Mouse (Mus musculus): ENCODE measurements around the gene Ctsf.
"Not testable (repeated sequence)": the region's sequence is repeated elsewhere in the genome, so short reads cannot be mapped to it uniquely, and the experiment has no call there.

Ctsf gene

GRCm38 (mm10) chr19:4854552-4855469 is at the start of gene Ctsf:
TSS of gene Ctsf (plus strand) at chr19:4855130.
- DNase-seq: peak in 1 of 2 experiments; percentile 20

- no peak for DNase-seq
Measured at GRCm38 (mm10) chr19:4810309-4810708, 44.6 kb upstream of the Ctsf start.

GRCm38 (mm10) chr19:4810746-4811062 is 44.2 kb upstream of the Ctsf start:
- no peak for DNase-seq

GRCm38 (mm10) chr19:4811063-4811908 is 43.6 kb upstream of the Ctsf start, which contains the start of the genes Gm21992 and Rbm14:
TSS of gene Gm21992 (minus strand) at chr19:4811612.
TSS of gene Rbm14 (minus strand) at chr19:4811634.
- DNase-seq: peak; percentile 98

- DNase-seq: no peak
Measured at GRCm38 (mm10) chr19:4811909-4812242, 43.1 kb upstream of the Ctsf start.

- not testable (repeated sequence) for DNase-seq
Measured at GRCm38 (mm10) chr19:4812334-4812949, 42.5 kb upstream of the Ctsf start.

GRCm38 (mm10) chr19:4813015-4813414 is 41.9 kb upstream of the Ctsf start:
- DNase-seq: no peak

GRCm38 (mm10) chr19:4817182-4817835 is 37.6 kb upstream of the Ctsf start:
- no peak for DNase-seq

- no peak for DNase-seq
Measured at GRCm38 (mm10) chr19:4820678-4821303, 34.1 kb upstream of the Ctsf start.

GRCm38 (mm10) chr19:4828444-4829114 is 26.4 kb upstream of the Ctsf start:
- DNase-seq: no peak

- DNase-seq: no peak
Measured at GRCm38 (mm10) chr19:4829156-4829555, 25.8 kb upstream of the Ctsf start.

- DNase-seq: no peak
Measured at GRCm38 (mm10) chr19:4833977-4834376, 21.0 kb upstream of the Ctsf start.

- no peak for DNase-seq
Measured at GRCm38 (mm10) chr19:4836096-4836495, 18.8 kb upstream of the Ctsf start.

GRCm38 (mm10) chr19:4837049-4837448 is 17.9 kb upstream of the Ctsf start:
- DNase-seq: no peak

GRCm38 (mm10) chr19:4838526-4839140 is 16.3 kb upstream of the Ctsf start:
- DNase-seq: no peak

- DNase-seq: peak; percentile 91 to 94
Measured at GRCm38 (mm10) chr19:4839149-4839548, 15.8 kb upstream of the Ctsf start, which contains the start of the genes Ccs and Ccdc87. TSS of gene Ccs (minus strand) at chr19:4839332. TSS of gene Ccdc87 (plus strand) at chr19:4839366.

GRCm38 (mm10) chr19:4840848-4841247 is 14.1 kb upstream of the Ctsf start:
- DNase-seq: no peak

- no peak for DNase-seq
Measured at GRCm38 (mm10) chr19:4842611-4843010, 12.3 kb upstream of the Ctsf start.

GRCm38 (mm10) chr19:4845846-4846245 is 9.1 kb upstream of the Ctsf start:
- DNase-seq: no peak

GRCm38 (mm10) chr19:4847490-4847889 is 7.4 kb upstream of the Ctsf start:
- DNase-seq: no peak

GRCm38 (mm10) chr19:4849800-4850199 is 5.1 kb upstream of the Ctsf start:
- no peak for DNase-seq
